In the genomic region with DNA sequence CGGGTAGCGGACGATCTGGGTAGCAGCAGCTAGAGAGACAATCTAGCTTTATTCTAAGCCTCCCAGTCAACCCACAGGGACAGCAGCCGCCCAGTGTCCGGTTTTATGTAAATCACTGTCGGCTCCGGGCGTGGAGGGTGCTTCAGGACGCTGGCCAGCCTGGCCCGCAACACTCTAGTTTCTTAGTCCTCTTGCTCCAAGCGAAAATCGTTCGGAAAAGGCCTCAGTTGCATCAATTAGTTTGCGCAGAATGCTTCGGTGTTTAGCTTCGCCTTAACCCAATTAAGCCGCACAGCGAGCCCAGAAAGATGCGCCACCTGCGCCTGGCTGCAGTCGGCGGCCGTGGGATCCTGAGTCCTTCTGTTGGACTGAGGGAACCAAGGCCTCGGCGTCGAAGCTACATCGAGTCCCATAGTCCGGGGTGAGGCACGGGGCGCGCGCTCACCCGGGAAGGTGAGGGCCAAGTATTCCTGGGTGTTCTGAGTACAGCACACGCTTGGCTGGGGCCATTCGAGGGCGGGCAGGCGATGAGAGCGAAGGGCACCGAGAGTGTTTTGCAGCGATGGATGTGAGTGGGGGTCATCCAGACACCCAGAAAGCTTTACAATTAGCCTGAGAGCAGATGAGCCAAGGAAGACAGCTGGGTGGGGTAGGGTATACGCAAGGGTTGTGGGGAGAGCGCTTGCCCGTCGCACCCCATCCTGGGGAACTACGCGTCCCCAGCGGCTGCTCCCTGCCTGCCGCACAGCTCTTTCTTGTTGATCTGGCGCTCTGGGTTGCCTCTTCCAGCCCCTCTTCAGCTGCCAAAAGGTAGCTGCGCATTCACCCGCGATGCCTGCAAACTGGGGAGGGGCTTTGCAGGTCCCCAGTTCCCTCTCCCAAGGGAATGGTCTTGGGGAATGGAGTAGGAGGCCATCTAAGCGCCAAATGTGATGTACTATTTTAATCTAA, we compare ENCODE assay signal across 9 mouse cellular contexts. TPM values are rescaled to one million over a fixed set of nuclear protein-coding genes. Genes with fewer than 3 reads are reported as not detected.
DNase-seq lines count a peak whose midpoint lies in the region; ATAC-seq and TF ChIP-seq lines count a peak whose summit lies in the region.
"Had no signal": no experiment of that assay in that cellular context is flagged by ENCODE, and none has a peak within 500 bp of the region (broad histone marks: within the 10 kb centered on the region; RNA-seq: fewer than 3 reads in every experiment).

No protein-coding gene starts in this region.

- peak overlapping the region; percentile 66 for H3K4me2 ChIP-seq in heart, embryonic 13.5 days
- no peak overlapping the region for H3K4me2 ChIP-seq in liver, embryonic 15.5 days

- ATAC-seq in CD4-positive, CD25-positive, alpha-beta regulatory T cell, adult 4 months: no peak
- ATAC-seq in heart, embryonic 13.5 days (ENCODE audit: extremely low read depth, insufficient number of reproducible peaks, low FRiP score, low TSS enrichment): no peak
- no peak for ATAC-seq in liver, embryonic 15.5 days (ENCODE audit: insufficient read depth)

- no peak overlapping the region for H3K27ac ChIP-seq in thymus, adult 2 months (ENCODE audit: control insufficient read depth, insufficient read depth, low read length)
- H3K27ac ChIP-seq in heart, embryonic 13.5 days (replicated peaks): no peak overlapping the region
- no peak overlapping the region for H3K27ac ChIP-seq in liver, embryonic 15.5 days (replicated peaks)

- H3K27me3 ChIP-seq in thymus, adult 2 months (ENCODE audit: control insufficient read depth, insufficient read depth, low read length): peaks cover 25% of the 10 kb centered on the region
- peaks cover 59% of the 10 kb centered on the region for H3K27me3 ChIP-seq in heart, embryonic 13.5 days (replicated peaks)
- H3K27me3 ChIP-seq in liver, embryonic 15.5 days: peaks cover 62% of the 10 kb centered on the region

- no peaks in the 10 kb centered on the region for H3K36me3 ChIP-seq in thymus, adult 2 months (ENCODE audit: control insufficient read depth, insufficient read depth, low read length)
- no peaks in the 10 kb centered on the region for H3K36me3 ChIP-seq in heart, embryonic 13.5 days
- H3K36me3 ChIP-seq in liver, embryonic 15.5 days (replicated peaks): no peaks in the 10 kb centered on the region

- WGBS in thymus, adult 2 months: 20% methylated on average over 53 of the region's 53 CpGs
- WGBS in heart, embryonic 13.5 days: 5% methylated on average over 53 of the region's 53 CpGs
- 4% methylated on average over 53 of the region's 53 CpGs for WGBS in liver, embryonic 15.5 days (ENCODE audit: insufficient replicate concordance)

- TF ChIP-seq CTCF in thymus, adult 2 months (IDR thresholded peaks at IDR 0.05; ENCODE audit: borderline replicate concordance, control insufficient read depth, extremely low read depth, insufficient read depth, low read length, poor library complexity): no peak

- no peaks in the 10 kb centered on the region for H3K9me3 ChIP-seq in heart, embryonic 13.5 days
- no peaks in the 10 kb centered on the region for H3K9me3 ChIP-seq in liver, embryonic 15.5 days (replicated peaks)

- peaks cover 8% of the 10 kb centered on the region; the same call in 1 of the 2 replicates for H3K4me1 ChIP-seq in thymus, adult 2 months (replicated peaks; ENCODE audit: control insufficient read depth, insufficient read depth, low read length)
- H3K4me1 ChIP-seq in heart, embryonic 13.5 days: peaks cover 38% of the 10 kb centered on the region
- H3K4me1 ChIP-seq in liver, embryonic 15.5 days (replicated peaks): 0 out of 2 replicates have a peak, but pooled peaks cover 9% of the 10 kb centered on the region

- no peak for TF ChIP-seq POLR2A in thymus, adult 2 months (IDR thresholded peaks at IDR 0.05; ENCODE audit: control insufficient read depth, extremely low read depth, insufficient read depth, low read length, poor library complexity)

- no peak overlapping the region for H3K9ac ChIP-seq in heart, embryonic 13.5 days
- H3K9ac ChIP-seq in liver, embryonic 15.5 days: no peak overlapping the region

- DNase-seq in CD4-positive, CD25-positive, alpha-beta regulatory T cell, adult 2 months (ENCODE audit: low read depth, low spot score): peak; percentile 15
- peak; percentile 19 for DNase-seq in thymus, postnatal 4 days
- DNase-seq in thymus, adult 2 months: no peak
- DNase-seq in yolk sac, embryonic 10.5 days (ENCODE audit: low spot score): peak; percentile 15
- DNase-seq in right cerebral cortex, postnatal 25 days: no peak

- no peak overlapping the region for H3K4me3 ChIP-seq in thymus, adult 2 months (ENCODE audit: control insufficient read depth, insufficient read depth, low read length)
- peak overlapping the region; percentile 43 for H3K4me3 ChIP-seq in heart, embryonic 13.5 days
- 0 out of 2 replicates have a peak overlapping the region, but pooled peaks have one; percentile 4 for H3K4me3 ChIP-seq in liver, embryonic 15.5 days (replicated peaks)
- H3K4me3 ChIP-seq: myocyte had no signal

RNA-seq across cellular contexts. Expression of a gene that starts 1.9 kb away (rescaled TPM):
- under 1 TPM in 1 of 2 experiments, not detected in 1; 0.28 TPM for polyA plus RNA-seq in CD4-positive, CD25-positive, alpha-beta regulatory T cell, adult 4 months (2017; shearing (Covaris generic))
- polyA plus RNA-seq in thymus, adult 2 months (2012; rRNA removed): 0.06 TPM in 1 of 2 replicates, not detected in the other
- polyA plus RNA-seq in heart, embryonic 13.5 days (2015; fragmentation: Nextera tagmentation; extraction: Ambion mirVana): 0.34 and 0.76 TPM in 2 replicates
- polyA plus RNA-seq in liver, embryonic 15.5 days (2015; fragmentation: Nextera tagmentation; extraction: Ambion mirVana): 0.15 TPM in 1 of 2 replicates, not detected in the other

Comparison
In these comparisons a context has a peak if more than half of its experiments do, and no peak if none do; other contexts are left out.
1. DNase-seq: peak in CD4-positive, CD25-positive, alpha-beta regulatory T cell, adult 2 months (single experiment), thymus, postnatal 4 days (single experiment) and yolk sac, embryonic 10.5 days (single experiment); none in thymus, adult 2 months (single experiment) and right cerebral cortex, postnatal 25 days (single experiment).